Mouse (Mus musculus) small intestine, adult 2 months (tissue): ENCODE results near the gene Rhbg.

ENCODE experiments used
- CTCF ChIP-seq: fragments of 200-500 bp; IDR thresholded peaks from 2 replicates; pipeline ENCODE4 v1.5.1; 2012; ENCODE audit warnings: low read depth, mild to moderate bottlenecking, control low read depth, inconsistent platforms, low read length, moderate library complexity, mixed read lengths; ENCODE audit not compliant: insufficient replicate concordance, insufficient read length; ENCODE audit errors: extremely low read depth
- POLR2A ChIP-seq: fragments of 200-500 bp; IDR thresholded peaks from 2 replicates; pipeline ENCODE4 v1.6.1; 2012; ENCODE audit warnings: low read depth, mild to moderate bottlenecking, control low read depth, inconsistent platforms, low read length, moderate library complexity

- TF ChIP-seq POLR2A (no peak), CTCF (no peak)
Observed at GRCm38 (mm10) chr3:88231061-88231641, 23.4 kb downstream of the Rhbg start.
